Mouse (Mus musculus) adrenal gland (tissue): Measurements from ENCODE around the gene Hnf1b.

Experiments used
- intact Hi-C: fragments of 180-260 bp; cut with DNase I; formaldehyde crosslinking; loops from one replicate; pipeline ENCODE4 v1.15.1; 2025
- long read RNA-seq, 2 experiments: library from polyadenylated mRNA; unstranded; transcript quantifications; one replicate each; pipeline ENCODE4 v2.0.0; 2020; ENCODE audit warnings: borderline replicate concordance in 1 of 2; ENCODE audit not compliant: insufficient replicate concordance in 1 of 2

Hnf1b gene
- long read RNA-seq, experiment 1, result 0 reads
- long read RNA-seq, experiment 2, result 0 reads

DNA sequence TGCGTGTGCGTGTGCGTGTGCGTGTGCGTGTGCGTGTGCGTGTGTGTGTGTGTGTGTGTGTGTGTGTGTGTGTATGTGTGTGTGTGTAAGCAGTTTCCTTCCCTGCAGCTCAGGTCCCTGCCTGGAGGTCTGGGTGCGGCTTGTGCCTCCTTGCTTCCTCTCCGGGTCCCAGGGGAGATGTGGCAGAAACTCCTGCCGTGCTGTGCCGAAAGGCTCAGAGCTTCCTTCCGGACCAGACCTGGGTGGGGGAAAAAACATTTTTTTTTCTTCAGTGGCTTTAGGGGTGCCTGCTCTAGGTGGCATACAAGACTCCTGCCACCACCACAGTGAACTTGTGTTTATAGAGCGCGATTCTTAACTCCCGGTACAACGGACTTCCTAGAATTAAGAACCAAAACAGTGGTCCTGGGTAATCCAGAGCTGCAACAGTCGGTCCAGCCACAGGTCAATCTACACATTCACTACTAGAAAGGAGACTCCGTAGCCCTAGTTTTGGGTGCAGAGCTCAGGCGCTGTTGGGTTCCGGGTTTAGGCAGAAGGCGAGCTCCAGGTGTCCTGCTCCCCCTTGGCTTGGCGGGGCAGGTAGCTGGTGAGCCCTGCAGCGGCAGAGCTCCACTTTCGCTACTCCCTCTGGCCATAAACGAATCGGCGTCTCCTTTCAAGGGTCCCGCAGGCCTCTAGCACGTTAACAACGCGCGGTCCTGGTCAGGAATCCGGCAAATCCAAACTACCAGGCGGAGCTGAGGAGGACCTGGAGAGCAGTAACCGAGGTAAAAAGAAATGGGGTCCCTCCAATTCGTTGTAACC lies at the start of gene Hnf1b:
Gene Hnf1b, plus strand, starts transcription at position 535 of the 807 bp plus-strand sequence.
- intact Hi-C loops, result no loop called here

DNA sequence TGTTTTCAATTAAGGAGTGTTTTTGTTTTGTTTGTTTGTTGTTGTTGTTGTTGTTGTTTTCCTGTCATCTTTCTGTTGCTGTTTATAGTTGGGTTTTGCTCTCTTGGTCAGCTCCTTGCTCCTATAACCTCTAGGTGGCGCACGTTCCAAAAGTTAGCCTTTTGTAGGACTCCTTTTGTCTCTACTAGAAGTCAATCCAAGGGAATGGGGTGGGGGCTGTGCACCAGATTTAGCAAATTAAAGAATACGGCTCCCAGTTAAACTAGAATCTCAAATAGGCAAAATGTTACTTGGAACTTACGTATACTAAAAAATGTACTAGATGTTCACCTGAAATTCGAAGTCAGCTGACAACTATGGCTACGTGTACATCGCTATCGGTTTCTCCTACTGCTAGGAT lies 47.7 kb upstream of the Hnf1b start:
- intact Hi-C loops, result no loop called here

DNA sequence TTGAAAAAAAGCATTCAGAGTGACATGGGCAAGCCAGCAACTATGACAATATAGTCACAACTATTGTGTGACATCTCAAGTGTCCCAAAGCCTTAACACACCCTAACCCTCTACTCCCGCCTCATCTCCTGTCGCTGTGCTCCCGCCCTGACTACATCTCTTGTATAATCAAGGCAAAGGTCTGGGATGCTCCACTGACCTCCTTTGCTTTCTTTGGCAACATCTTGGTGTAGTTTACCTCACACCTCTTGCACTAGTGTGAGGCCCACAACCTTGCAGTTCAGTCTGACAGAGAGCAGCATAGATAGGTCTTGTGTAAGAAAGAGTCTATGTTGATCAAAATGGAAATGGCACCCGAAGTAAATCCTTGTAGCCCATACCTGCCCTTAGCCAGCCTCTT lies 47.3 kb upstream of the Hnf1b start:
- intact Hi-C loops, result no loop called here

DNA sequence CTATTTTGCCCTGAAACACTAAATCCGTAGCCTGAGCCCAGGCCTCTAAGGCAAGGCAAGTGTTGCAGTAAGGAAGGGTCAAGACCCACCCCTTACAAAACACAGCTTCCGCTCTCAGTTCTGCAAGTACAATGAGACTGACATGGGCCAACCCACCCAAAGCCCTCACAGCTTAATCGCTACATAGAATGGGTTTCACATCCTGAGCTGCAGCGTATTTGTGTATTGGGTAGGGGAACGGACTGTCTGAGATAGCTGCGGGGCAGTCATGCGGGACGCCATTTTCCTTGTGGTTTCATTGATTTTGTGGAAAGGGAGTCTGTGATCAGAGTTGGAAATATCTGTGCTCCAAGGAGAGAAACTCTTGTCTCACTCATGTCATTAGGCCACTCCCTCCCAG lies 39.4 kb upstream of the Hnf1b start:
- intact Hi-C loops, result no loop called here

DNA sequence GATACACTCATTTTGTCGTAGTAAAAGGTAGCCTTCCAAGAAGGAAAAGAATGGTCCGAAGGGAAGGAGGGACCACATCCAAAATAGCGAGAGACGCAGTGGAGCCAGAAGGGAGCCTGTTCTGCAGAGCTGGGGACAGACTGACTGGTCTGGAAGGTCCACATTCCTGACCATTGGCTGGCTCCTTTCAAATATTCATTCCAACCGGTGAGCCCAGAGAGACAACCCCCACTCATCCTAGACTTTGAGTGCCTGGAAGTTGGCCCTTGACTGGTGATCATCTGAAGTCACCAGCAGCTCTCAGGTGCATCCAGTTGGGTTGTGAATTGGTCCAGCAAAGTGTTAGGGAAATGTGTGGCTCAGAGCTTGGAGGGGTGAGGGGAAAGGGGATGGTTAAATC lies 34.7 kb upstream of the Hnf1b start:
- intact Hi-C loops, result loop anchor here (5.0 kb wide), 1 partner anchor 117 kb away; no protein-coding TSS in a partner anchor

DNA sequence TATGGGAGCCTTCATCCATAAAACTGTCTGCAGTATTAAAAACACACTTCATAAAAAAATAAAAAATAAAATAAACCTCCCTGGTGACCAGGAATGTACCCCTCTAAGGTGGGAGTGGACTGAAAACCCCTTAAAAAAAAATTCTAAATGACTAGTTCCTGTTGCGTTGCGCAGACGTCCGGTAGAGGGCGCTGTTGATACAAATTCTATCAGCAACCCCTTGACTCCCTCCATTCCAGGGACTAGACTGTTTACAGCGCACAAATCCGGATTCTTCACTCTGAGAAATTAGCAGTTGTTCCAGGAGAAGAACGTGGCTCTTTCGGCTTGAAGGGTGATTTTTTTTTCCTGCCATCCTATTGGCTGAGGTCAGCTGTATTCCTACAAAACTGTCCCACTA lies 34.2 kb upstream of the Hnf1b start:
- intact Hi-C loops, result loop anchor here (5.0 kb wide), 1 partner anchor 117 kb away; no protein-coding TSS in a partner anchor

DNA sequence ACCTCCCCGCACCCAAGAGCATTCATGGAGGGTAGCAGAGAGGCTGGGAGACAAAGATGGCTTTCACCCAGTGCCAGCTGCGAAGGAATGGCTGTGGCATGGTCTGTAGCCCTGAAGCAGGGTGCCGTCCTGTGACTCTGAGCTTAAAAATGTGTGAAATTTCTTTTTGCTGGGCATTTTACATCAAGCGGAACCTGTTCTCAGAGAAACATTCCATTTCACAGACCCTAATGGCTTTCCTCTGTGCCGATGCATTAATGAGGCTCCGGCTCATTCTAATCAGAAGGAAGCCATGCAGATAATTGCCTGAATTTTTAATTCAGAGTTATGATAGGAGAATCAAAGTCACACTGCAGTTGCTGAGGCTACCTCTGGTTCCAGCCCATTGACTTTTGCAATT lies 32.8 kb upstream of the Hnf1b start:
- intact Hi-C loops, result loop anchor here (5.0 kb wide), 1 partner anchor 115 kb away; no protein-coding TSS in a partner anchor

DNA sequence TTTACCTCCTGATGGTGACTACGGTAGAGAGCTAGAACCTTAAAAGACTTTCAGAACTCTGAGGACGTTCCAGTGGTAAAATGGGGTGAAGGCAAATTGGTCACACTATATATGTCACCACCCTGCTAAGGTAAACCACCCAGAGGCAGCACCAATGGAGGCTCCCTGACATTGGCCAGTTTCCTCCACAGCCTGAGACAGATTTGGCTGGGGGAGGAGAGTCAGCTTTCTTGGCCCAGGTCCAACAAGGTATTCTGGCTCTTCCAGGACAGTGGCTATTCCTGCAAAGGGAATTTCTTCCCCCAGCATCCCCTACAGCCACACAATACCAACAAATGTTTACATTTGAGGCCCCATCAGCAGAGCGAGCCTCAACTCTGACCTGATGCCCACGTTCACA lies 31.9 kb upstream of the Hnf1b start:
- intact Hi-C loops, result loop anchor here (5.0 kb wide), 1 partner anchor 114 kb away; no protein-coding TSS in a partner anchor

DNA sequence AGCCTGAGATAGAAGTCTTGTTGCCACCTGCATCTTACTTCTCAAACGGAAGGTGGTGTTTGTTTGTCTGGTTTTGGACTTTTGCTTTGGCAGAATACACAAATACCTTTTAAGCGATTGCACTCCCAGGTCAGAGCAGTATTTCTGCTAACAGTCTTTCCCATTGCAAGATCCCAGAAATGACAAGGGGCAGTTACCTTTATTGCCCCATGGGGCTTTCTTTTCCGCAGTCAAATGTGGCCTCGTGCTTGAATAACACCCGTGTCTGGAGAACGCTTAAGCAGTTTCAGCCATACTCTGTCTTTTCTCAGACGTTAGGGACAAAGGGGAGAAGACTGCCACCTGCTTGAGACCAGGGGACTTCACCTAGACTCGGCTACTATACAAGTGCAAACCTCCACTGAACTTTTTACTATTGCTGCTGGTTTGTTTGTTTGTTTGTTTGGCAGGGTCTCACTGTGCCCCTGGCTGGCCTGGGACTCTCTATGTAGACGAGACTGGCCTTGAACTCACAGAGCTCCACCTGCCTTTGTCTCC lies 31.2 kb upstream of the Hnf1b start:
- intact Hi-C loops, result loop anchor here (5.0 kb wide), 1 partner anchor 114 kb away; no protein-coding TSS in a partner anchor

DNA sequence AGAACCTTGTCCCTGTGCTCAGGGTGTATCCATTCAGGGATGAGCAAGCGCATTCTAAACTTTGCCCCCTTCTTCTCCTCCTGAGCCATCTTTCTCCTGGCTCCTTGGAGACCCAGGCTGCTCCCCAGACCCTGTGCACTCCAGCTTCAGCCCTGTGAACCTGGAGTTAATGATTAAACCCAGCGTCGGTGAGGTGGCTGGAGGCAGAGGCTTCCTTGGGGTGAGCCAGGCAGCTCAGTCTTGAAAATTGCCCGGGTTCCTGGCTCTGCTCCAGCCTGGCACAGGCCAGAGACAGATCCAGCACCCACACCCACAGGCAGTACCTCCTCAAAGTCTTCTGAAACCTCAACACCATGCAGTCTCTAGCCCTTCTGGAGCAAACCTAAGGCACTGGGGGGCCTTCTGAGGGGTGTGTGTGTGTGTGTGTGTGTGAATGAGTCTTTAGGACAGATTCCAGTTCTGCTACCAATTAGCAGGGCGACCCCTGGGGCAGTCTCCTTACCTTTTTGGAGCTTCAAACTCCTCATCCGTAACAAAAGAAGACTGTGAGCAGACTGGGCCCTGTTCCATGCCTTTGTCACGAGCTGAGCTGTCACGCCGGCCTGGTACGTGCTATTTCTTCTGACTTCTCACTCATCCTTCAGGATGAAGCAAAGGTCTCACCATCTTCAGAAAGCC lies 29.9 kb upstream of the Hnf1b start:
- intact Hi-C loops, result loop anchor here (5.0 kb wide), 1 partner anchor 112 kb away; no protein-coding TSS in a partner anchor

DNA sequence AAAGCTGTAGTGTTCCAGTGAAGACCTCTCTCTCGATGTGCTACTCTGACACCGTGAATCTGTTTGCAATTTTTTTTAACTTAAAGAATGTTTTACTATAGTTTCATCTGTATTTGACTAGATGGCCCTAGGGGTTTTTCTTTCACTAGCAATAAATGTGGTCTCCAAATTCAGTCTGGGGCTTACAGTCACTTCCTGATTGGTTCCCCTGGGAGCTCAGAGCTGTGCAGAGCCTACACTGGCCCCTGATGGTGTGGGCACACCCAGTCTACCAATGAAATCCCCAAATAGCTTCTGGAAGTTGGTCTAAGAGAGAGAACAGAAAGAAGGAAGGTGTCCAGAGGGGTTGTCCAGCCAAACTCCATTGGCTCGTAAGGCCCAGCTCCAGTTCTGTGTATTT lies 23.7 kb upstream of the Hnf1b start:
- intact Hi-C loops, result no loop called here

DNA sequence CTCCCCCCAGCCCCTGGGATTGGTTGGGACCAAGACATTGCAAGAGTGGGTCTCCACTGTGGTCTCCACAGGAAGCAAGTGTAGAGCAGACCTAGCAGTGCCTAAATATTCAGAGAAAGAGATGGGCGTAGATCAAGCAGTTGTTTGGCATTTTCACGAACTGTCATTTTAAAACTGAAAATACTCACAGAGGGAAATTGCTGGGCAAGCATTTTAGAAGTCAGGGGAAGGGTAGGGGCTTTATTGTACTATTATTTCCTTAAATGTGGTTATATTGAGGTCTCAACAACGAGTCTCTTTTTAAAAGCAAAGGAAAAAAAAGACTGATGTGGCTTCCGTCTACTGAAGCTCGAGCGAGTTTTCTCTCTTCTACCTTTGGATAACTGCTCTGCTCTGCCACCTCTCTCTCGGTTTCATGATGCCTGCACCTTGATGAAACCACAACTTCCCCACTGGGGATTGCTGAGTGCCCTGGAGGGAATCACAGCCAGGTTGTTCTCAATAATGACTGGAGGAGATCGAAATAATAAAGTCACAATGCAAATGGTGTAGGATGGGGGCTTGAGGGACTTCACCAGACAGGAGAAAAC lies 21.2 kb upstream of the Hnf1b start:
- intact Hi-C loops, result no loop called here

DNA sequence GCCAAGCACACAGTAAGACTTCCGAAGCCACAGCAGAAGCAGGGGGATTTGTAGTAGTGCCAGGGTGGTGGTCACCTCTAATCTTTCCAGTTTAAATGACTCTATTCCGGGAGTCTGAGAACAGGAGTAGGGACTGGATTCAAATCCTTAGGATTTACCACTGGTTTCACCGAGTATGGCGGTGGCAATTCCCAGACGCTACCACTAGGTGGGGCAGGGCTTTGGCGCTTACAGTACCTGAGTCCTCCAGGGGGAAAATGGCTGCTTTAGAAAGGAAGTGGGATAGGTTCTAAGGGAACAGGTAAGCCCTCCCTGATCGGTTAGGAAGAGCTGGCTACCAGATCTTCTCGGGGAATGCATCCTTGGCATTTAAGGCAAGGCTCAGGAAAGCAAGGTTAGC lies 17.5 kb upstream of the Hnf1b start:
- intact Hi-C loops, result loop anchor here (5.0 kb wide), 1 partner anchor 95 kb away; no protein-coding TSS in a partner anchor

DNA sequence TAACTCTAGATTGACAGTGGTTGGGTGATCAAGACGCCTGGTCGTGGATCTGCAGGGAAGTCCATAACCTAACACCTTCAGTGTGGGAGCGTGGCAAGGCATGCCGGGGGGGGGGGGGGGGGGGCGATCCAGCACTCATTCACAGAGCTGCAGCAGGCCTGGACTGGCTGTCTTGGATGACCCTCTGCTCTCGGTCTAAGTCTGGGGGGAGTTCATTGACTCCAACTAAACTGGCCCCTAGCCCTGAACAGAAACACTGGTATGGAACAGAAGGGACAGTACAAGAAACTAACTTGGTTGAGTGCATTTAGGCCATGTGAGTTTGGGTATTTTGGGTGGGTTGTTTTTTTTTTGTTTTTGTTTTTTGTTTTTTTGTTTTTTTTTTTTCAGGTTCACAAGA lies 16.3 kb upstream of the Hnf1b start:
- intact Hi-C loops, result loop anchor here (5.0 kb wide), 1 partner anchor 94 kb away; no protein-coding TSS in a partner anchor

DNA sequence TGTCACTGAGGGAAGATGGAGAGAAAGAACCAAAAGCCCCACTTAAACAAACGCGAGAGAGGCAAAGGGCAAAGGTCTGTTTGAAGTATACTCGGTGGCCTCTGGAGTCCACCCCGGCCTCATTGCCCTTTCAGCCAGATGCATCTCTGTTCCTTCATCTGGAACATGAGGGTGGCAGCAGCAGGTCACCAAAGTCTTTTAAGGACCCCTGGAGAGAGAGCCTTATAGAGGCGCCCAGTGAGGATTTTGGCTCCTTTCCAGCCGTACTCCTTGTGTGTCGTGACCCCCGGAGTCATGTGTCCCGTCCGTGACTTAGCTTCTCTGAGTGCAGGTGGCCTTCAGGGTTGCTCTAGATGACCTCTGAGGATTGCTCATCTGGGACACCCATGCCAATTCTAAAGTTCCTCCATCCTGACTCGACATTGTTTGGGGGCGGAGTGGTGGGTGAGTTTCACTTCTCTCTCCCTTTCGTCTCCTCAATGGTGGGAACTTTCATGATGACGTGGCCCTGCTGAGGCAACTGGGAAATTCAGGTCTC lies 15.8 kb upstream of the Hnf1b start:
- intact Hi-C loops, result loop anchor here (5.0 kb wide), 1 partner anchor 93 kb away; no protein-coding TSS in a partner anchor

DNA sequence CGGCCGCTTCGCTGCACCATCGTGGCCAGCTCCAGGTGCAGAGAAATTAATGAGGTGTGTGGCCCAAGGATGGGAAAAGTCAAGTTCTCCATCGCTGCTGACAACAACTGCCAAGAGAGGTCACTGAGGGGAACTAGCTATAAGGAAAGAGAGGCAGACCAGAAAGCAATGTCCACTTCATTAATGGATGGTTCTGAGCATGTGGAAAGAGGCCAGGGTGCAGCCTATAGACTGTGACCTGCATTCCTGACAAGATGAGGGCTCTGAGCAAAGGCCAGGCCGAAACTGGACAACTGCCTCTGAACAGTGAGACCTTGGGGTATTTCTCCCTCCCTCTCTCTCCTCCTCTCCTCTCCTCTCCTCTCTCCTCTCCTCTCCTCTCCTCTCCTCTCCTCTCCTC lies 10.4 kb upstream of the Hnf1b start:
- intact Hi-C loops, result no loop called here

DNA sequence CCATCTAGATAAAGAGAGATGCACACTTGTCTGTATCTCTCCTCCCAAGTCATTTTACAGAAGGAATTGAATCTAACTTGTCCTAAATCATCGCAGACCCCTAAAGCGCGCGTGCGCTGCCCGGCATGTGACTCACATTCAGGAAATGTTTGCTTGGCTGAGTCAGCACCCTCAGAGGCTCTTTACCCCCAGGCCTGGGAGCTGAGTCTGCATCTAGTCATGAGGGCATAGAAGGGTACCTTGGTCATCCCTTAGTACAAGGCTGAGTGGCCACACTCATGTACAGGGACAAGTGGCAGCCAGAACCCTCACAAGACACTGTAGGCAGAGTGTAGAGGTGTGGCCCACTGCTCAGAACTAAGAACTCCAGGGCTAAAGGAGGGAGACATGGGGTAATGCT lies 6.3 kb upstream of the Hnf1b start:
- intact Hi-C loops, result no loop called here

DNA sequence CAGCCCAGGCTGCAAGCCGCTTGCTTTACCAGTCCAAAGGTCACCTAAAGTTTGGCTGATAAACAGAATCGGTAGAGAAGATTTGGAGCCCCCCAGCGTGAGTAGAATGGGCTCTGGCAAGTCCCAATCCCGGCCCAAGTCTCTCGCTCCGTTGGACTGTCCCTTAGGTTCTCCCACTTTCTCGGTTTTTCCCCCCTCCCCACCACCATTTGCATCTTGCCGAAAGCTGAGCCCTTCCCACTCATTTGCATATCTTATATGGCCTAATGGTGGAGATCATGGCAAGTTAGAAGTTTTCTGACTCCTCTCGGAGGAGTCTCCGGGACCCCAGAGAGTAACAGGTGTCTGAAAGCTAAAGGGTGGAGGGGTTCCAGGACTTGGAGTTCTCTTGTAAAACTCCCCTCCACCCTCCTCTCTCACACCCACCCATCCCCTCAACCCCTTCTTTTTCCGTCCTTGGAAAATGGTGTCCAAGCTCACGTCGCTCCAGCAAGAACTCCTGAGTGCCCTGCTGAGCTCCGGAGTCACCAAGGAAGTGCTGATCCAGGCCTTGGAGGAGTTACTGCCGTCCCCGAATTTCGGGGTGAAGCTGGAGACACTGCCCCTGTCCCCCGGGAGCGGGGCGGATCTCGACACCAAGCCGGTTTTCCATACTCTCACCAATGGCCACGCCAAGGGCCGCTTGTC lies 866 bp downstream of the Hnf1b start:
- intact Hi-C loops, result no loop called here

DNA sequence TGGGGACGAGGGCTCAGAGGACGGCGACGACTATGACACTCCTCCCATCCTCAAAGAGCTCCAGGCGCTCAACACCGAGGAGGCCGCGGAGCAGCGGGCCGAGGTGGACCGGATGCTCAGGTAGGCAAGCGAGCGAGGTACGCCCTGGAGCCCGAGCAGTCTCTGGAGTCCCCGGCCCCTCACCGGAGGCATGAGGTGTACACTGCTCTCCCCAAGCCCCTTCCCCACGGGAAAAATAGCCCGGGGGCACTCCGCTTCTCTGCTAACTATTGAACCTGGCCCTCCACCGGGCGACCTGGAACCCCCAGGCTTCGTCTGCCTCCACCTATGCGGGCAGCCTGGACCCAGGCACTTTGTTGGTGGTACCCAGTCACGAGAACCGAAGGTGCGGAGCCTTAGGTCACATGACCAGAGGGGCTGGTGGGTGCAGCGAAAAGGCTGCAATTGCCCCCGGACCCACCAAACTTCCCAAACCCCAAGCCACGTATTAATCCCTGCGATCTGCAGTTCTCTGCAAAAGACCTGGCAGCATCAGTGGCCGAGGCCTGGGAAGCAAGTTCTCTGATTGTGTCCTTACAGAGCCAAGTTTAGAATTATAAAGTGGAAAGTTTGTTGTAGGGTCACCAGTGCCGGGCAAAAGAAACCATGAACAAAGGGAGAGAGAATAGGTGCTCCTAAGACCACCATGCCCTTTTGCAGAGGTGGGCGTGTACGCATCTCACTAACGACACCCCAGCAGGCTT lies 1.6 kb downstream of the Hnf1b start:
- intact Hi-C loops, result no loop called here

DNA sequence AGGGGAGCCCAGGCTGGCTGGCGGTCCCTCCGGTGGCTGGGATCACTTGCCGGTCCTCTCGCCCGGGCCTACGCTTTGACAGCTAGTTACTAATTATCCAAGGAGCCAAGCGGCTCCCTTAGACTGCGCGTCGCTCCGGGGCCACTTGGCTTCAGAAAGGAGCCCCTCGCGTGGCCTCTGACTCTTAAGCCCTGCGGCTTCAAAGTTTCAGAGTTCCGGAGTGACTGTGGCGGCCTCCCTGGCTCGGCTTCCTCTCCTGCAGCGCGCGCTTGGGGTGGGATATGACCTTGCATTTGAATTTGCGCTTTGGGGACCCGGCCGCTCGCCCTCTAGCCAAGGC lies 2.1 kb downstream of the Hnf1b start:
- intact Hi-C loops, result no loop called here
